Mouse (Mus musculus): ENCODE results near the gene Hs2st1. TPM values are rescaled to one million over a fixed set of nuclear protein-coding genes. Genes with fewer than 3 reads are reported as not detected.

Gene Hs2st1
- polyA plus RNA-seq (2015; fragmentation: Nextera tagmentation; extraction: Ambion mirVana): 6.1 and 6.9 TPM in 2 replicates

DNA sequence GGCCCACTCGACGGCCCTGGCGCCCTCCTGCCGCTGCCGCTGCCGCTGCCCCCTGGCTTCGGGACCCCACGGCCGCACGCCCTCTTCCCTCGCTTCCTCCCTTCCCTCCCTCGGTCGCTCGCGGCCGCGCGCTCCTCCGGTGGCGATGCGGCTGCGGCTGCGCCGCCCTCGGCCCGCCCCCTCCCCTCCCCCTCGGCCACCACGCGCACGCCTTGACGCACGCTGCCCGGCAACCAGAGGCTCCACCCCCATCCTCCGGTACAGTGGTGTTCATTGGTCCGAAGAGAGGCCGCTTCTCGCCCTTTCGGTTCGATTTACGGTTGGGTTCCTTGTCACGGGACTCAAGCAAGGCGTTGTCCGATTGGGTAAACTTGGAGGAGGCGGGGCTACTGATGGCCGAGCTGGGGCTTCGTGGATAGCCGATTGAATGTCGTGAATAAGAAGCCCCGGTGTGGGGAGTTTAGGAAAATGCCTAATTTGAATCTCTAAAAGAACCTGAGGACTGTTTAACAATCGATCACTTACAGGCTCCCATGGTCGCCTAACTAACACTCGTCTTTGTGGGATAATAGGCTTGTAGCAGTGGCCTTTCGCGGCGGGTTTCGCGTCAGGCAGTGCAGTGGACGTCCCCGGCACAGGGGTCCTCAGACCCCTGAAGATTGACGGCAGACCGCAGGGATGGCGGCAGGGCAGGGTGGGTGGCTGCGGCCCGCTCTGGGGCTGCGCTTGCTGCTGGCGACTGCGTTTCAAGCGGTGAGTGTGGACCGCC lies at the start of gene Hs2st1, which contains the start of gene Selenof:
Hs2st1 (minus strand) TSS at position 135 of the 769 bp plus-strand sequence.
Selenof (plus strand) TSS at position 258 of the 769 bp plus-strand sequence.
- H3K27me3 ChIP-seq: no peaks in the 10 kb centered on the region
- ATAC-seq (replicated peaks; ENCODE audit: insufficient number of reproducible peaks, insufficient read depth, low FRiP score, low read depth): peak; percentile 98
- H3K27ac ChIP-seq: peak within 1 kb of the TSS; percentile 90
- H3K9me3 ChIP-seq (replicated peaks): no peaks in the 10 kb centered on the region
- WGBS: under 1% methylated on average over 59 of the region's 69 CpGs
- peaks cover 36% of the 10 kb centered on the region for H3K4me1 ChIP-seq (replicated peaks)
- H3K4me3 ChIP-seq: peak within 1 kb of the TSS; percentile 76
- no peaks in the 10 kb centered on the region; the same call in 1 of the 2 replicates for H3K36me3 ChIP-seq
- H3K9ac ChIP-seq: peak within 1 kb of the TSS; percentile 96
- H3K4me2 ChIP-seq: peak within 1 kb of the TSS; percentile 93

DNA sequence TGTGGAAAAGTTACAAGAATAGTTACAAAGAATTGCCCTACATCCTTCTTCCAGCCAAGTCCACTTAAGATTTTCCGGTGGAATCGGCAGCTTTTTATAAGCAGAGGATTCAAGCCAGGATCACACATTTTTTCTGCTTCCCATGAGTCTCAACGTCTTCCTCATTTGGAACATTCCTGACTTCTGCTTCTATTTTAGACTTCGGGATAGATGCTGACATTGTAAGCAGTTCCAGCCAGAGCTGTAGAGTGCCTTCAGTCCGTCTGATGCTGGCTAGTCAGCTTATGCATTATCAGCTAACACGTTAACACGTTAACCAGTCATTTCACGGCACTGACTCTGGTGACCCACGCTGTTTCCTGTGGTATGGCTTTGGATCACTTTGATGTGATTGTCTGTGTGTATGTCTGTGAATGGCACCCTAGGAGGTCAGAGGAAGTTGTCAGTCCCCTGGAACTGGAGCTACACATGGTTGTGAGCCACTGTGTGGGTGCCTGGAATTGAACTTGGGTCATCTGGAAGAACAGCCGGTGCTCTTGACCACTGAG lies 47.7 kb upstream of the Hs2st1 start:
- WGBS: 30% methylated on average over 10 of the region's 10 CpGs
- ATAC-seq (replicated peaks; ENCODE audit: insufficient number of reproducible peaks, insufficient read depth, low FRiP score, low read depth): peak; percentile 56; the same call in 1 of the 2 replicates
- no peak overlapping the region for H3K9ac ChIP-seq
- H3K27me3 ChIP-seq: no peaks in the 10 kb centered on the region
- peak overlapping the region; percentile 48 for H3K4me2 ChIP-seq
- no peaks in the 10 kb centered on the region for H3K9me3 ChIP-seq (replicated peaks)
- peak overlapping the region; percentile 71 for H3K27ac ChIP-seq
- H3K4me1 ChIP-seq (replicated peaks): peaks cover 32% of the 10 kb centered on the region
- H3K36me3 ChIP-seq: no peaks in the 10 kb centered on the region
- peak overlapping the region; percentile 1; the same call in 1 of the 2 replicates for H3K4me3 ChIP-seq

DNA sequence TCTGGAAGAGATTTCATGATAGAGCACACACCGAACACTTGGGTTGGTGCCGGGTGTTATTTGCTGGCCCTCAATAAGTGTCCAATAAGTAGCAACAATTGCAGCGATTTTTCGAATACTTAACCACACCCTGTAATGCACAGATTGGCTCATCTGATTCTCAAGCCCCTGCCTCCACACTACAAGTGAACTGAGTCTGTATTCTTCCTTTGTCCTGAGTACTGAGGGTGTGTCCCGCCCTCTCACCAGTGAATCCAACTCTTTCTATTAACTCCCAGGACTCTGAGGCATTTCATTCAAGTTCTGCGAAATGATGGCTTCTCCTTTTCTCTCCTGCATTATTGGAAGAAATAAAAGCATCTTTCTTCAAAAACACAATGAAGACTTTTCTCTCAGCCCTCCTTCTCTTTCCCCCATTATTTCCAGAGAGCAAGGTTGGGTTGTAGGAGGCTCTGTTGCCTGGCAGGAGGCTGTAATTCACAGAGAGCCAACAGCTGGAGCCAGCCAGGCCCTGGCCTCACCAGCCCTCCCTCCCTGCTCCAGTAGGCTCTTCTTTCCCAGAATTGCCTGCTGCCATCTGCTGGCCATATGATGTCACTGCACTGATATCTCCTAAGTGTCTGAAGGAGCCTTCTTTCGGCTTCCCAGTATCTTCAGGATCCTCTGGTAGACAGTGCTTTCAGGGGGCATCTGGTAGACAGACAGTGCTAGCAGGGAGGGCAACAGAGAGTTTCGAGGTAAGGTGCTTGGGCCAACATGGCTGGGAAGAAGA lies 46.9 kb upstream of the Hs2st1 start:
- WGBS: 73% methylated on average over 8 of the region's 8 CpGs
- ATAC-seq (replicated peaks; ENCODE audit: insufficient number of reproducible peaks, insufficient read depth, low FRiP score, low read depth): peak; percentile 89

DNA sequence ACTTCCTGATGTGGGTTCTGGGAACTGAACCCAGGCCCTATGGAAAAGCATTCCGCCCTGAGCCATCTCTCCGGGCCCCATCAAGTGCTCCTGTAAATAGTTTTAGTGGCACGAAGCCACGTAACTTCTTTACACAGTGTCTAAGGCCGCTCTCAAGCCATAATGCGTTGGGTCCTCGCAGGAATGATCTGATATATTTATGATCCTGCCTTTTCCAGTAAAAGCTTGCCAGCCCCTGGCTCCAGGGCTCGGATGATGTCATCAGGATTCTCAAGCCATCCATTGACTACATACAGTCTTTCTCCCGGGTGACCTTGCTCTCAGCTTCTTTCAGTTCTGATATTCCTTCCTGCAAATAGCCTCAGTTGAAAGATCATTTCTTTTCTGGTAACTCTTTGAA lies 45.5 kb upstream of the Hs2st1 start:
- Histone ChIP-seq H3K36me3 (no peaks in the 10 kb centered on the region), H3K9me3 (replicated peaks) (no peaks in the 10 kb centered on the region), H3K27me3 (no peaks in the 10 kb centered on the region), H3K9ac (no peak overlapping the region), H3K27ac (peak overlapping the region; percentile 17; the same call in 1 of the 2 replicates), H3K4me2 (no peak overlapping the region), H3K4me3 (no peak overlapping the region), H3K4me1 (replicated peaks) (peaks cover 38% of the 10 kb centered on the region)
- no peak for ATAC-seq (replicated peaks; ENCODE audit: insufficient number of reproducible peaks, insufficient read depth, low FRiP score, low read depth)
- 44% methylated on average over 9 of the region's 9 CpGs for WGBS

More for the DNA sequence above, 46.9 kb upstream of the Hs2st1 start:
- Histone ChIP-seq H3K9me3 (replicated peaks) (no peaks in the 10 kb centered on the region), H3K36me3 (no peaks in the 10 kb centered on the region), H3K27ac (peak overlapping the region; percentile 71), H3K4me3 (no peak overlapping the region), H3K4me1 (replicated peaks) (peaks cover 36% of the 10 kb centered on the region), H3K9ac (no peak overlapping the region), H3K27me3 (no peaks in the 10 kb centered on the region), H3K4me2 (peak overlapping the region; percentile 48)

DNA sequence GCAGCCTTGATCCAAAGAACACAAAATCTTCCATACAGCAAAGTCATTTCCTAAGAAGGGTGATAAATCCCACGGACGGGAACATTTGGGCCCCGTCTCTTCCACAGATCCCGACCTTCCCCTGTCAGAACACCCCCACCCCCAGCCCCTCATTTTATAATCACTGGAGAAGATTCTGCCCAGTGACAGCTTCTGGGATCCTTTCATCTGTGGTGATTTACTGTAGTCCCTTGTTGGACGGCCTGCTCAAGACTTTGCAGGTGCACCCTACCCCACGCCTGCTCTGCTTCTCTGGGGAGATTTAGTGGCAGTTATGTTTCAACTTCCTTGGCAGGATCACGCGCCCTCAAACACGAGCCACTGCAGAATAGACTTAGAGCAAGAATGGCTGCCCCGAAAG lies 44.7 kb upstream of the Hs2st1 start:
- Histone ChIP-seq H3K4me2 (no peak overlapping the region), H3K9ac (no peak overlapping the region), H3K27me3 (no peaks in the 10 kb centered on the region), H3K4me1 (replicated peaks) (peaks cover 38% of the 10 kb centered on the region), H3K4me3 (no peak overlapping the region), H3K9me3 (replicated peaks) (no peaks in the 10 kb centered on the region), H3K36me3 (no peaks in the 10 kb centered on the region), H3K27ac (no peak overlapping the region)
- no peak for ATAC-seq (replicated peaks; ENCODE audit: insufficient number of reproducible peaks, insufficient read depth, low FRiP score, low read depth)
- 68% methylated on average over 10 of the region's 10 CpGs for WGBS

DNA sequence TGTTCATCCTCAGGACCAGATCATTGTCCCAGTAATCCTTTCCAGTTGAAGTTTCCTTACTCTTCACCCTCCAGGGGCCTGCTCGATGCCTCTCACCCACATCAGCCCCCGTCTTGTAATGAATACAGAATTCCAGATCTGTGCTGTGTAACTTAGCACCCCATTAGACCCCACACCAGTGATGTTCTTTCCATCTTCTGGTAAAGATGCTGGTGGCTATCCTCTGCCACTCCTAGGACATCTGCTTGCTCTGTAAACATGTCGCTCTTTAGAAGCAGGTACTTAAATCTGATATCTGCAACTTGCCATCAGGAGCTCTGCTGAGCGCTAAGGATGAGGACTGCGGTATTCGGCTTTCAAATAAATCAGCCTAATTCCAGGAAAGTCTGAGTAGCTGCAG lies 44.3 kb upstream of the Hs2st1 start:
- ATAC-seq (replicated peaks; ENCODE audit: insufficient number of reproducible peaks, insufficient read depth, low FRiP score, low read depth): no peak
- Histone ChIP-seq H3K4me1 (replicated peaks) (peaks cover 38% of the 10 kb centered on the region), H3K9ac (no peak overlapping the region), H3K4me3 (no peak overlapping the region), H3K27ac (no peak overlapping the region), H3K9me3 (replicated peaks) (no peaks in the 10 kb centered on the region), H3K36me3 (no peaks in the 10 kb centered on the region), H3K4me2 (no peak overlapping the region), H3K27me3 (no peaks in the 10 kb centered on the region)
- WGBS: 68% methylated on average over 6 of the region's 6 CpGs

DNA sequence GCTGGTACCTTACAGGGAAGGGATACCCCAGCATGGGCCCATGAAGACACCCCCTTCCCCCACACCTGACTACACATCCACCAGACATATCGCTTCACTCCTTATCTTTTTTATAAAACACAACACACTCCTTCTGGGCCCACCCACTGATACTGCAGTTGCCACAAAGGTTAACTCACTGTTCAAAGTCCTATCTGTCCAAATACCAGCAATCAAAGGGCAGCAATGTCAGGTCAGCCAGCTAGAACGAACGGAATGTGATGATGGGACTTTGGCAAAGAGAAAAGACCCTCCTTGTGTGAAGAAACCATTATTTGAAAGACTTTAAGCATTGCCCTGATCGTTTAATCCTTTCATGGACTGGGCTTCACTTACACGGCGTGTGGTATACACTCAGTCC lies 42.4 kb upstream of the Hs2st1 start:
- no peaks in the 10 kb centered on the region for H3K9me3 ChIP-seq (replicated peaks)
- no peak overlapping the region for H3K27ac ChIP-seq
- WGBS: 56% methylated on average over 6 of the region's 6 CpGs
- H3K4me2 ChIP-seq: no peak overlapping the region
- H3K36me3 ChIP-seq: no peaks in the 10 kb centered on the region
- H3K4me1 ChIP-seq (replicated peaks): peaks cover 30% of the 10 kb centered on the region
- no peak overlapping the region for H3K9ac ChIP-seq
- no peak for ATAC-seq (replicated peaks; ENCODE audit: insufficient number of reproducible peaks, insufficient read depth, low FRiP score, low read depth)
- H3K27me3 ChIP-seq: no peaks in the 10 kb centered on the region
- H3K4me3 ChIP-seq: no peak overlapping the region

DNA sequence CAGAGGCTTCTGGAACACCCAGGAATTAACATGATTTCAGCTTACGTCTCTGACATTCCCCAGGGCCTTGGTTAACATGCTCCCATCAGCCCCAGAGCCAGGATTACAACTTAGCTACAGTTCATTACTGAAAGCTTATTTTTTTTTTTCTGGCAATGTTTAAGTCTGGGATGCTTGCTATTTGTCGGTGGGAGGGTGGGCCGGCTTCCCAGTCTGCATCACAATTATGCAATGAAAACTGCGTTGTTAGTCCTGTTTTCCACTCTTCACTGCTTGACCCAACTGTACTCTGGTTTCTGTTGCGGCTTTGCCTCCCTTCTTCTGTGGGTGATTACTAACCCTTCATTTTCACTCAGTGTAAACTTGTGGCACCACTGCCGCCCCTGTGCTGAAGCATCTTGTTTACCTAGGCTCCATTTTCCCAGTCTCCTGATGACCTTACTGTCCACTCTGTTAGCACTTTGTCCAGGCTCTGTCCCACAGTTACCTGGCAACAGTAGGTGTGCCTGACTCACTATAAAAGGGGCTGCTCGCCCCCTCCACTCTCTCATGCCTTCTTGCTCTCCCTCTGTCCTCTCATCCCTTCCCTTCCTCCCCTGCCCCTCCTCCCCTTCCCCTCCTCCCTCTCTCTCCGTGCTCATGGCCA lies 41.8 kb upstream of the Hs2st1 start:
- Histone ChIP-seq H3K4me2 (no peak overlapping the region), H3K9me3 (replicated peaks) (no peaks in the 10 kb centered on the region), H3K36me3 (no peaks in the 10 kb centered on the region), H3K9ac (no peak overlapping the region), H3K27ac (no peak overlapping the region), H3K27me3 (no peaks in the 10 kb centered on the region), H3K4me1 (replicated peaks) (peaks cover 24% of the 10 kb centered on the region), H3K4me3 (no peak overlapping the region)
- ATAC-seq (replicated peaks; ENCODE audit: insufficient number of reproducible peaks, insufficient read depth, low FRiP score, low read depth): no peak
- 58% methylated on average over 8 of the region's 8 CpGs for WGBS

DNA sequence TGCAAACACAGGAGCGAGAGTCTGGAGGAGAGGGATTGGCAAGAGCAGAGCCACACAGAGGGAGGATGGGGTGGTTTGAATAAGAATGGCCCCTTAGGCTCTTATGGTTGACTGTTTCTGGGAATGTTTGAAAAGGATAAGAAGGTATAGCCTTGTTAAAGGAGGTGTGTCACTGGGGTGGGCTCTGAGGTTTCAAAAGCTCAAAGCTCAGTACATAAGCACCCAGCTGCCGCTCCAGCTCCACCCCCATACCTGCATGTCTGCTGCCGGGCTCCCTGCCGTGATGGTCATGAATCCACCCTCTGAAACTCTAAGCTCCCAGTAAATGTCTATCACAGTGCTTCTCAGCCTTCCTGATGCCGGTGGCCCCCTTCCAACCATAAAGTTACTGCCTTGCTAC lies 40.8 kb upstream of the Hs2st1 start:
- no peak for ATAC-seq (replicated peaks; ENCODE audit: insufficient number of reproducible peaks, insufficient read depth, low FRiP score, low read depth)
- Histone ChIP-seq H3K4me3 (no peak overlapping the region), H3K4me1 (replicated peaks) (peaks cover 21% of the 10 kb centered on the region), H3K27me3 (no peaks in the 10 kb centered on the region), H3K36me3 (no peaks in the 10 kb centered on the region), H3K9me3 (replicated peaks) (no peaks in the 10 kb centered on the region), H3K4me2 (no peak overlapping the region), H3K9ac (no peak overlapping the region), H3K27ac (no peak overlapping the region)
- 59% methylated on average over 5 of the region's 5 CpGs for WGBS

DNA sequence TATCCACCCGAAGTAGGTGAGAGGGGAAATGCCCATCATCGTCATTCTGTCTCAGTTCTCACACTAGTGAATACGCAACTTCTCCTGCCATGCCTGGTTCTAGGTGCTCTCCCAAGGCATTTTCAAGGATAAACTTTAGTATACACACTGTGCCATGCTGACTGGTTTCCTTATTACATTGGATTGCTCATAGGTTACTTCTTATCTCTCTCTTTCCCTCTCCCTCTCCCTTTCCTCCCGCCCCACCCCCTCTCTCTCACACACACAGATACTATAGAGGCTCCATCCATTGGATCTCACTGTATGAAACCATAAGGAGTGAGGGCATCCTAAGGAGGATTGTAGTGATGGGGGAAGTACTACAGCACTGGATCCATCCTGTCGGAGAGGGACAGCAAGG lies 38.1 kb upstream of the Hs2st1 start:
- Histone ChIP-seq H3K4me3 (no peak overlapping the region), H3K4me2 (no peak overlapping the region), H3K27me3 (no peaks in the 10 kb centered on the region), H3K9ac (no peak overlapping the region), H3K4me1 (replicated peaks) (0 out of 2 replicates have a peak, but pooled peaks cover 13% of the 10 kb centered on the region), H3K9me3 (replicated peaks) (no peaks in the 10 kb centered on the region), H3K27ac (no peak overlapping the region), H3K36me3 (no peaks in the 10 kb centered on the region)
- ATAC-seq (replicated peaks; ENCODE audit: insufficient number of reproducible peaks, insufficient read depth, low FRiP score, low read depth): no peak
- 87% methylated on average over 5 of the region's 5 CpGs for WGBS

DNA sequence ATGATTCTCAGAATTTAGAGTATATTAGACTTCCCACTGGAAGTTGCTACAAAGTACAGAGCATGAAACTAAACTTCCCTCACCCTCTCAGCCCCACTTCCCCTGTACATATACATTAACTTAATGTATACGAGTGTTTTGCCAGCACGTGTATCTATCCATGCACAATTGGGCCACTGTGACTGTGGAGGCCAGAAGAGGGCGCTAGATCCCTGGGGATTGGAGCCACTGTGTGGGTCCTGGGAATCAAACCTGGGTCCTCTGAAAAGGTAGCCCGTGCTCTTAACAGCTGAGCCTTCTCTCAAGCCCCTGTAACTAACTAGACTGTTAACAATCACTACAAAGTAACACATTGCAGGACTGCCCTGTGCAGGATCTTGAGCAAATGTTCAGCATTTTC lies 36.5 kb upstream of the Hs2st1 start:
- Histone ChIP-seq H3K27ac (no peak overlapping the region), H3K4me2 (no peak overlapping the region), H3K27me3 (no peaks in the 10 kb centered on the region), H3K36me3 (no peaks in the 10 kb centered on the region), H3K9ac (no peak overlapping the region), H3K4me1 (replicated peaks) (peaks cover 14% of the 10 kb centered on the region), H3K4me3 (no peak overlapping the region), H3K9me3 (replicated peaks) (no peaks in the 10 kb centered on the region)
- 75% methylated on average over 4 of the region's 4 CpGs for WGBS
- no peak for ATAC-seq (replicated peaks; ENCODE audit: insufficient number of reproducible peaks, insufficient read depth, low FRiP score, low read depth)
